Mouse (Mus musculus) midbrain, postnatal 0 days (tissue): ENCODE measurements at regions not wholly inside any gene's neighbourhood (a gene's known extent, or its start where the extent isn't known, plus 50 kb on each side); places are given as distances from the start of the nearest gene placed in this dataset.
A peak's percentile ranks its signal among the peaks of the same experiment; 100 is the strongest.

Experiments used
- ATAC-seq: fragments of 200-750 bp; cut with Nextera tagmentation; 2 replicates; pipeline ENCODE4 v1.8.0; 2017; ENCODE audit warnings: moderate number of reproducible peaks, mild to moderate bottlenecking, moderate TSS enrichment, moderate library complexity; ENCODE audit not compliant: low FRiP score
- DNase-seq: peaks from one replicate; pipeline ENCODE4 v3.0.0-alpha.2; 2015; ENCODE audit warnings: low spot score
- H3K27ac ChIP-seq: fragments of 300-500 bp; sonication (generic); 2 replicates; pipeline ENCODE4 v1.5.1; 2014; ENCODE audit warnings: low read depth, mild to moderate bottlenecking, low read length, mixed read lengths
- H3K27me3 ChIP-seq: fragments of 300-500 bp; sonication (generic); 2 replicates; pipeline ENCODE4 v1.6.1; 2014; ENCODE audit warnings: low read length, control low read depth, mixed read lengths; ENCODE audit not compliant: insufficient read depth
- H3K36me3 ChIP-seq: fragments of 300-500 bp; sonication (generic); 2 replicates; pipeline ENCODE4 v1.6.1; 2014; ENCODE audit warnings: low read length, control low read depth, mixed read lengths; ENCODE audit not compliant: insufficient read depth
- H3K4me1 ChIP-seq: fragments of 300-500 bp; sonication (generic); 2 replicates; pipeline ENCODE4 v1.6.1; 2014; ENCODE audit warnings: mild to moderate bottlenecking, control low read depth, antibody characterized with exemption, low read length, mixed read lengths; ENCODE audit not compliant: insufficient read depth
- H3K4me2 ChIP-seq: fragments of 300-500 bp; sonication (generic); 2 replicates; pipeline ENCODE4 v1.6.1; 2014; ENCODE audit warnings: low read depth, mild to moderate bottlenecking, low read length, mixed read lengths; ENCODE audit not compliant: poor library complexity, severe bottlenecking
- H3K4me3 ChIP-seq: fragments of 300-500 bp; sonication (generic); 2 replicates; pipeline ENCODE4 v1.5.1; 2014; ENCODE audit warnings: low read depth, mild to moderate bottlenecking, low read length, moderate library complexity
- H3K9ac ChIP-seq: fragments of 300-500 bp; sonication (generic); replicated peaks from 2 replicates; pipeline ENCODE4 v1.6.1; 2014; ENCODE audit warnings: mild to moderate bottlenecking, low read length, moderate library complexity, mixed read lengths; ENCODE audit not compliant: poor library complexity, severe bottlenecking
- H3K9me3 ChIP-seq: fragments of 300-500 bp; sonication (generic); 2 replicates; pipeline ENCODE4 v1.6.1; 2016; ENCODE audit warnings: low read length, control low read depth
- CTCF ChIP-seq: IDR thresholded peaks from 2 replicates; pipeline ENCODE4 v1.5.1; 2016; ENCODE audit warnings: antibody characterized with exemption, mild to moderate bottlenecking
- WGBS: fragments of 180-500 bp; shearing (Covaris S2); extraction: QIAGEN DNeasy Blood & Tissue Kit; methylation state at CpG from one replicate; pipeline ENCODE4 v1.1.7; 2014; 5-methylcytosine and 5-hydroxymethylcytosine counted together

DNA sequence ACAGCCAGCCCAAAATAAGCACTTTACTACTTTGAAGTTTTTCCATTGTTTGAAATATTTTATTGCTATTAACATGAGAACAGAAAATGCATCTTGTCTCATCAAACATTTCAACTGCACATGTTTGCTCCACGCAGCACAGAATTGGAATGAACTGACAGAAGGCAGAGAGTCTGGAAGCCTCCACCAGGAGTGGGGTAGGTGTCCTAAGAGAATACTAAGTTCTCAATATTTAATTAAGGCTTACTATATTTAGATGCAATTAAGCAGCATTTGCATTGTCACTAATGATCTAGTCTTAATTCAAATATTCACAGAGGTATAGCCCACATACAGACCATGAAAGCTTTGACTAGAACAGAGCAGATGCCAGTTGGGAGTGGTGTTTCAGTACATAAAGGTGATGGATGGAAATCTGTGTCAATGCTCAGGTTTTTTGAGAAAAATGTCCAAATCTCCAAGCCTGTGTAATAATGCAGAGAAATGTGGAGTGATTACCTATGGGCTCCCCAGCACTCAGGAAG lies 491.2 kb downstream of the Tm4sf1 start:
- no peaks in the 10 kb centered on the region for H3K4me1 ChIP-seq
- no peak for ATAC-seq

DNA sequence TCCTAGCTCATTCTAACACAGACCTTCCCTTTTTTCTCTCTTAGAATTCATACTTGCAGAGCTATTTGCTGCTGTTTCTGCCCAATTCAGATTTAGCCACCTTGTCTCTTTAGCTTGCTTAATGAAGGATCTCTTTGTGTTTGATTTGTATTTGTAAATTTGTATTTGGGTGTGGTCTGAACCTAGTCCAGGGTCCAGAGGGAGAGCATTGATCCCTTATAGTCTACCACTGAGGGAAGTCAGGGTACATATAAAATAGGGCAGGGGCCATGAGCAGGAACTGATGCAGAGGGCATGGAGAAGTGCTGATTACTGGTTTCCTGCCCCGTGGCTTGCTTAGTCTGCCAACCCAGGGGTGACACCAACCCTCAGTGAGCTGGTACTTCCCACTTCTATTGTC lies 508.7 kb downstream of the Tm4sf1 start:
- H3K4me3 ChIP-seq = no peak overlapping the region
- H3K9ac ChIP-seq = no peak overlapping the region
- 77% methylated on average over 1 of the region's 1 CpGs for WGBS
- ATAC-seq (no peak), DNase-seq (no peak)
- no peaks in the 10 kb centered on the region for H3K4me1 ChIP-seq
- no peak for TF ChIP-seq CTCF
- no peak overlapping the region for H3K27ac ChIP-seq
- H3K9me3 ChIP-seq = no peaks in the 10 kb centered on the region
- no peaks in the 10 kb centered on the region for H3K27me3 ChIP-seq
- no peaks in the 10 kb centered on the region for H3K36me3 ChIP-seq
- no peak overlapping the region for H3K4me2 ChIP-seq

More for the DNA sequence above, 491.2 kb downstream of the Tm4sf1 start:
- no peak overlapping the region for H3K4me2 ChIP-seq
- no peaks in the 10 kb centered on the region for H3K36me3 ChIP-seq
- H3K27ac ChIP-seq = no peak overlapping the region
- WGBS = 77% methylated on average over 1 of the region's 1 CpGs
- no peaks in the 10 kb centered on the region for H3K9me3 ChIP-seq
- no peaks in the 10 kb centered on the region for H3K27me3 ChIP-seq
- TF ChIP-seq CTCF = no peak
- H3K9ac ChIP-seq = no peak overlapping the region
- peak; percentile 14 for DNase-seq
- H3K4me3 ChIP-seq = no peak overlapping the region

DNA sequence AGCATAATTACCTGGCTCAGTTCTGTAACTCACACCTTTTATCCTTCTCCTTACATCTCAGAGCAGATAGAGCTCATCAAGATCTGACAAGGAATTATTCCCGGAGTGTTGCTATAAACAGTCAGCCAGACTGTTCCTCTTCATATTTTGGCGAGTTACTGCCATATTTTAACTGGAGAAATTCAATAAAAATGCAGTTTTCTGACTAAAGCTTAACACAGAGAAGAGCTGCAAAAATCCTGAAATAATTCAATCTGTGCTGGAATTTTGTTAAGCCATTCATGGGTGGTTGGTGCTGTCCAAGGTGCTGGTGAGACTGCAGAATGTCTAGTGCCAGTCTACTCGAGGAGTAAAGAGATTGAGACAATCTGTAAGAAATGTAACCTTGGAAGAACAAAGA lies 512.6 kb downstream of the Tm4sf1 start:
- Histone ChIP-seq H3K27me3 (no peaks in the 10 kb centered on the region), H3K9me3 (no peaks in the 10 kb centered on the region), H3K4me2 (no peak overlapping the region), H3K9ac (no peak overlapping the region), H3K27ac (no peak overlapping the region), H3K4me1 (no peaks in the 10 kb centered on the region), H3K4me3 (no peak overlapping the region), H3K36me3 (no peaks in the 10 kb centered on the region)
- no peak for DNase-seq
- 40% methylated on average over 3 of the region's 3 CpGs for WGBS
- TF ChIP-seq CTCF = no peak
- no peak for ATAC-seq

DNA sequence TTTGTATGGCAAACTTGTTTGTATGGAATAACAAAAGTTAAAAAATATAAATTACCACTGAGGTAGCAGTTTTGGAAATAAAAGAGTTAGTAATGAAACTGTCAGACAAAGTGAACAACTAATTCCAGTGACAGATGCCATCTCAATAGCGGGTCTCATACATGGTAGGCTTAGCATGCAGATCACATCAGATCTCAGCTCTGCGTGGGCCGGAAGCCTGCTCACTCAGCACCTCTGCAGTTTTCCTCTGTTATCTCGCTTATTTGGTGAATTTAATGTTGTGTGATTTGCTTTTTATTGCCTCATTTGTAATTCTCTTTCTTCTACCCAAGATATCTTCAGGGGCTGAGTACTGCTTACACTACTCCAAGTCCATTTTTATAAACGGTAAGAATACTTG lies 527.9 kb downstream of the Tm4sf1 start:
- H3K4me3 ChIP-seq = no peak overlapping the region
- H3K4me1 ChIP-seq = no peaks in the 10 kb centered on the region
- no peaks in the 10 kb centered on the region for H3K36me3 ChIP-seq
- TF ChIP-seq CTCF = no peak
- H3K4me2 ChIP-seq = no peak overlapping the region
- DNase-seq = no peak
- no peaks in the 10 kb centered on the region for H3K9me3 ChIP-seq
- H3K9ac ChIP-seq = no peak overlapping the region
- WGBS = 66% methylated on average over 5 of the region's 5 CpGs
- no peak for ATAC-seq
- H3K27ac ChIP-seq = no peak overlapping the region
- H3K27me3 ChIP-seq = no peaks in the 10 kb centered on the region

DNA sequence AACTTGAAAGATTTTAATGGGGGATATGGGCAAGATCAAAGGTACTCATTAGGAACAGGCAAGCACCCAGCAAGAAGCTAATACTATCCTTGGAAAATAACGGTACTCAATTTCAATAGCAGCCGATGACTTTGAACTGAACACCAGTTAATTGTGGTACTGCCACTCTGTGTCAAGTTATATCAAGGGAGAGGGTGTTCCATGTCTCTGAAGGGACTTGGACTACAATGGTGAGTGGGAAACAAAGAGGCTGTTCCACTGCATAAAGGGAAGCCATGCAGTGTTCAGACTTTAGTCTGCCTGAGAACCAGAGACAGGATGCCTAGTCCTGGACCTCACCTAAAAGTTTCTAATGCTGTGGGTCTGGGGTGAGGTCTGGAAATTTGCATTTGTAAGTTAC lies 531.6 kb downstream of the Tm4sf1 start:
- no peak for ATAC-seq

DNA sequence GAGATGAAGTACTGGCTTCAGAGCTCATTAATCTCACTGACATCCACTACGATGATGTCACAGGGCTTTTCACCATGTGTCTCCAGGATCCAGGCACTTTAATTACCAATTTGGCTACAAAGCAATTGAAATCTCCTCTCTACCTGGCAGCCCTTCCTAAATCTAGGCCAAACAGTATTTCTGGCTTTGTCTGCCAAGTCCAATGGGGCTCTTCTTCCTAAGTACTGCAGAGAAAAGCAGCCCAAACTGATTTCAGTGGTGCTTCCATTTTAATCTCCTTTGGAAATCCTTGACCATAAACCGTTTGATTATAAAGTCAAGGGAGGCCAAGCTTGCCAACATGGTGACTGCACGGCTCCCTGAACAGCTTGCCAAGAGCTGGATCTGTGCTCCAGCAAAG lies 534.7 kb downstream of the Tm4sf1 start:
- peak; percentile 69 for DNase-seq
- H3K4me1 ChIP-seq = no peaks in the 10 kb centered on the region
- H3K4me2 ChIP-seq = no peak overlapping the region
- 83% methylated on average over 3 of the region's 3 CpGs for WGBS
- H3K36me3 ChIP-seq = no peaks in the 10 kb centered on the region
- no peaks in the 10 kb centered on the region for H3K9me3 ChIP-seq
- H3K4me3 ChIP-seq = no peak overlapping the region
- H3K9ac ChIP-seq = no peak overlapping the region
- no peak overlapping the region for H3K27ac ChIP-seq
- no peaks in the 10 kb centered on the region for H3K27me3 ChIP-seq
- TF ChIP-seq CTCF = no peak
- ATAC-seq = no peak; the same call in 1 of the 2 replicates

More for the DNA sequence above, 531.6 kb downstream of the Tm4sf1 start:
- DNase-seq = no peak
- Histone ChIP-seq H3K4me3 (no peak overlapping the region), H3K27ac (no peak overlapping the region), H3K36me3 (no peaks in the 10 kb centered on the region), H3K9me3 (no peaks in the 10 kb centered on the region), H3K4me2 (no peak overlapping the region), H3K9ac (no peak overlapping the region), H3K4me1 (no peaks in the 10 kb centered on the region), H3K27me3 (no peaks in the 10 kb centered on the region)
- 36% methylated on average over 2 of the region's 2 CpGs for WGBS
- TF ChIP-seq CTCF = no peak
